Mouse (Mus musculus) layer of hippocampus, postnatal 10 days (tissue): ENCODE measurements at regions not wholly inside any gene's neighbourhood (a gene's known extent, or its start where the extent isn't known, plus 50 kb on each side); places are given as distances from the start of the nearest gene placed in this dataset.

ENCODE experiments used
- DNase-seq, 2 experiments: peaks; one replicate each; pipeline ENCODE4 v3.0.0; 2021; ENCODE audit warnings: low spot score in 2 of 2

DNA sequence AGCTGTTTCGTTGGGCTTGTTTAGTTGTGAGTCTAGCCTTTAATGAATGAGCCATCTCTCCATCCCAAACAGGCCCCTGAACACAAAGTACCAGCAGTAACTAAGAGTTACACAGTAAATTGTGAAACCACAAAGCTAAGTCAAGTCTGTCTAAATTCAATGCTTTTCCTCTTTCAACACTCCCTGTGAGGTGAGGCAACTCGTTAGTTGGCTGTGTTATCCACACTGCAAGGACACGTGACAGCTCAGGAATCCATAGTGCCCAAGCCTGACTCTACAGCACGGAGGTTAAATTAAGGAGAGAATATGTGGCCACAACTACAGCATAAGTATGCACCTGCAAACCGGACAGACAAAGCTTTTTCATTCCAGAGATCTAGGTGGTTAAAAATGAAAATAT, 54.9 kb upstream of the Gm45716 start:
- no peak for DNase-seq

DNA sequence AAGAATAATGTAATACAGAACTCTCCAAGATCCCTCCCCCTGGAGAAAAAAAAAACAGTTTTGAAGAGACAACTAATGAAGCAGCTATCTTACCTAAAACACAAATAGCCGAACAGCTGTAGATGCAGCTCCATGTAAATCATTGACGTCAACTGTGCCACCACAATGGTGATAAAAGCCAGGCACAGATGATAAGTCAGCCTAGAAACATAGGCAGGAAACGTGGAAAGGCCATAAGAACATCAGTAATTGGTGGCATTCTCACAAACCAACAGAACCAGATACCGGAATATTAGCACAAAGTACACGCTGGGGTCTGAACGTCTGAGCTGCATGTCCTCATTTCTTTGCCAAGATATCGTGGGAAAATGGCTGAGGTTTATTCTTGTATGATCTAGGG, 51.2 kb upstream of the Gm45716 start:
- no peak for DNase-seq
